Mouse (Mus musculus) MEL (cell line): Measurements from ENCODE around the gene Creld2.

ENCODE experiments used
- CHD1 ChIP-seq: IDR thresholded peaks from 2 replicates; pipeline ENCODE4 v1.6.1; 2012; ENCODE audit warnings: low read depth, mild to moderate bottlenecking, inconsistent platforms, low read length, improper control_type of control experiment
- CTCF ChIP-seq, 3 experiments: IDR thresholded peaks in 2 of 3; conservative IDR thresholded peaks in 1 of 3; 2 replicates each; pipeline ENCODE4 v1.5.1; 2011 to 2012; ENCODE audit warnings: low read length in 3 of 3, low read depth in 2 of 3, mild to moderate bottlenecking in 2 of 3, improper control_type of control experiment in 1 of 3, inconsistent platforms in 1 of 3, mixed read lengths in 1 of 3, moderate library complexity in 1 of 3; ENCODE audit not compliant: control insufficient read depth in 1 of 3, insufficient read depth in 1 of 3, poor library complexity in 1 of 3, severe bottlenecking in 1 of 3
- EP300 ChIP-seq, 2 experiments: IDR thresholded peaks; 2 replicates each; pipeline ENCODE4 v1.6.1; 2011; ENCODE audit warnings: improper control_type of control experiment in 2 of 2, low read length in 2 of 2, low read depth in 1 of 2, mild to moderate bottlenecking in 1 of 2
- MEF2A ChIP-seq: IDR thresholded peaks from 2 replicates; pipeline ENCODE4 v1.6.1; 2014; ENCODE audit warnings: low read depth, mild to moderate bottlenecking, inconsistent platforms, low read length, improper control_type of control experiment; ENCODE audit not compliant: poor library complexity, insufficient replicate concordance, severe bottlenecking; ENCODE audit errors: extremely low read depth
- POLR2A ChIP-seq, 2 experiments: IDR thresholded peaks; 2 replicates each; pipeline ENCODE4 v1.6.1; 2011 to 2012; ENCODE audit warnings: low read length in 2 of 2, mild to moderate bottlenecking in 2 of 2, control low read depth in 1 of 2, improper control_type of control experiment in 1 of 2, low read depth in 1 of 2, moderate library complexity in 1 of 2; ENCODE audit not compliant: control insufficient read depth in 1 of 2, insufficient read depth in 1 of 2, poor library complexity in 1 of 2
- RAD21 ChIP-seq: IDR thresholded peaks from 2 replicates; pipeline ENCODE4 v1.6.1; 2011; ENCODE audit warnings: mild to moderate bottlenecking, low read depth, low read length, improper control_type of control experiment
- TAL1 ChIP-seq: IDR thresholded peaks from 2 replicates; pipeline ENCODE4 v1.6.1; 2012; ENCODE audit warnings: mild to moderate bottlenecking, inconsistent platforms, low read length, moderate library complexity, mixed read lengths
- ZC3H11A ChIP-seq: IDR thresholded peaks from 2 replicates; pipeline ENCODE4 v1.6.1; 2012; ENCODE audit warnings: low read depth, mild to moderate bottlenecking, inconsistent platforms, low read length, improper control_type of control experiment

- TF ChIP-seq CTCF (IDR thresholded peaks at IDR 0.05 in 2 of 3, conservative IDR thresholded peaks at IDR 0.05 in 1 of 3; ENCODE audit: control insufficient read depth in 1 of 3, insufficient read depth in 1 of 3, low read depth in 2 of 3, low read length in 3 of 3, poor library complexity in 1 of 3, severe bottlenecking in 1 of 3) (no peak), RAD21 (no peak), CHD1 (no peak), ZC3H11A (no peak), EP300 (IDR thresholded peaks at IDR 0.05; ENCODE audit: low read depth in 1 of 2, low read length in 2 of 2) (no peak), POLR2A (IDR thresholded peaks at IDR 0.05; ENCODE audit: control insufficient read depth in 1 of 2, insufficient read depth in 1 of 2, low read depth in 1 of 2, low read length in 2 of 2, poor library complexity in 1 of 2) (no peak), TAL1 (no peak), MEF2A (no peak)
Measured at GRCm38 (mm10) chr15:88848661-88849060, 29.2 kb downstream of the Creld2 start.
